Mouse (Mus musculus): ENCODE data around the gene Sipa1l3. TPM values are rescaled to one million over a fixed set of nuclear protein-coding genes. Genes with fewer than 3 reads are reported as not detected.

The Sipa1l3 gene
- polyA plus RNA-seq, 1 experiment, result 19.0 TPM

- TF ChIP-seq MAX (IDR thresholded peaks at IDR 0.05; ENCODE audit: low read depth), result no peak
- no peak for TF ChIP-seq TCF12 (IDR thresholded peaks at IDR 0.05; ENCODE audit: insufficient read depth, poor library complexity, severe bottlenecking)
- TF ChIP-seq POLR2A (IDR thresholded peaks at IDR 0.05; ENCODE audit: insufficient read length, low read depth), result no peak
- no peak for TF ChIP-seq SRF (IDR thresholded peaks at IDR 0.05; ENCODE audit: control insufficient read depth, insufficient read length, low read depth)
- TF ChIP-seq MYOG (IDR thresholded peaks at IDR 0.05; ENCODE audit: control insufficient read depth in 1 of 3, insufficient read depth in 1 of 3, insufficient read length in 2 of 3, low read depth in 2 of 3), result no peak
- no peak for TF ChIP-seq REST (IDR thresholded peaks at IDR 0.05; ENCODE audit: insufficient read depth, insufficient read length)
- no peak for TF ChIP-seq MYOD1 (IDR thresholded peaks at IDR 0.05; ENCODE audit: control insufficient read depth in 1 of 3, insufficient read length in 2 of 3, low read depth in 2 of 3)
- no peak for TF ChIP-seq USF1 (IDR thresholded peaks at IDR 0.05; ENCODE audit: low read depth)
- Histone ChIP-seq H3ac (ENCODE audit: control insufficient read depth, insufficient read length) (no peak overlapping the region), H3K27me3 (ENCODE audit: control insufficient read depth, insufficient read depth, insufficient read length) (no peaks in the 10 kb centered on the region), H3K36me3 (ENCODE audit: control insufficient read depth, insufficient read depth) (no peaks in the 10 kb centered on the region), H3K4me2 (ENCODE audit: low read depth) (no peak overlapping the region), H3K79me2 (ENCODE audit: control insufficient read depth, insufficient read depth) (peaks cover 56% of the 10 kb centered on the region), H3K4me3 (no peak overlapping the region)
These were observed 59.3 kb downstream of the Sipa1l3 start for GRCm38 (mm10) chr7:29458889-29459740.

- Histone ChIP-seq H3K27me3 (ENCODE audit: control insufficient read depth, insufficient read depth, insufficient read length) (no peaks in the 10 kb centered on the region), H3K79me2 (ENCODE audit: control insufficient read depth, insufficient read depth) (peaks cover 46% of the 10 kb centered on the region), H3K36me3 (ENCODE audit: control insufficient read depth, insufficient read depth) (no peaks in the 10 kb centered on the region), H3K4me3 (no peak overlapping the region), H3K4me2 (ENCODE audit: low read depth) (peak overlapping the region; percentile 60), H3ac (ENCODE audit: control insufficient read depth, insufficient read length) (no peak overlapping the region)
- no peak for TF ChIP-seq E2F4 (IDR thresholded peaks at IDR 0.05; ENCODE audit: insufficient read depth)
- TF ChIP-seq POLR2A (IDR thresholded peaks at IDR 0.05; ENCODE audit: insufficient read length, low read depth), result no peak
- peak; percentile 92 for TF ChIP-seq USF1 (IDR thresholded peaks at IDR 0.05; ENCODE audit: low read depth)
- peak in 2 of 3 experiments; percentile 55 to 81 for TF ChIP-seq MYOG (IDR thresholded peaks at IDR 0.05; ENCODE audit: control insufficient read depth in 1 of 3, insufficient read depth in 1 of 3, insufficient read length in 2 of 3, low read depth in 2 of 3)
- no peak for TF ChIP-seq REST (IDR thresholded peaks at IDR 0.05; ENCODE audit: insufficient read depth, insufficient read length)
- TF ChIP-seq TCF3 (IDR thresholded peaks at IDR 0.05; ENCODE audit: insufficient read length, low read depth), result no peak
- TF ChIP-seq MYOD1 (IDR thresholded peaks at IDR 0.05; ENCODE audit: control insufficient read depth in 1 of 3, insufficient read length in 2 of 3, low read depth in 2 of 3), result peak in 2 of 3 experiments; percentile 64 to 66
- TF ChIP-seq POLR2AphosphoS2 (IDR thresholded peaks at IDR 0.05; ENCODE audit: insufficient read length, low read depth), result no peak
- no peak for TF ChIP-seq MAX (IDR thresholded peaks at IDR 0.05; ENCODE audit: low read depth)
- peak; percentile 53 for TF ChIP-seq TCF12 (IDR thresholded peaks at IDR 0.05; ENCODE audit: insufficient read depth, poor library complexity, severe bottlenecking)
- peak; percentile 66; the same call in 1 of the 2 replicates for TF ChIP-seq CEBPB (IDR thresholded peaks at IDR 0.05; ENCODE audit: insufficient read depth, poor library complexity, severe bottlenecking)
These were observed 60.7 kb downstream of the Sipa1l3 start for GRCm38 (mm10) chr7:29457772-29458171.

GRCm38 (mm10) chr7:29456716-29457115, 61.7 kb downstream of the Sipa1l3 start:
- Histone ChIP-seq H3K4me2 (ENCODE audit: low read depth) (no peak overlapping the region), H3K4me3 (no peak overlapping the region), H3ac (ENCODE audit: control insufficient read depth, insufficient read length) (no peak overlapping the region), H3K36me3 (ENCODE audit: control insufficient read depth, insufficient read depth) (no peaks in the 10 kb centered on the region), H3K79me2 (ENCODE audit: control insufficient read depth, insufficient read depth) (peaks cover 42% of the 10 kb centered on the region), H3K27me3 (ENCODE audit: control insufficient read depth, insufficient read depth, insufficient read length) (no peaks in the 10 kb centered on the region)
- TF ChIP-seq MYOG (IDR thresholded peaks at IDR 0.05; ENCODE audit: control insufficient read depth in 1 of 3, insufficient read depth in 1 of 3, insufficient read length in 2 of 3, low read depth in 2 of 3) (peak in 1 of 3 experiments; percentile 10), E2F4 (IDR thresholded peaks at IDR 0.05; ENCODE audit: insufficient read depth) (no peak)

GRCm38 (mm10) chr7:29455591-29455990, 62.9 kb downstream of the Sipa1l3 start:
- no peak overlapping the region for H3K4me2 ChIP-seq (ENCODE audit: low read depth)
- no peaks in the 10 kb centered on the region for H3K36me3 ChIP-seq (ENCODE audit: control insufficient read depth, insufficient read depth)
- no peak overlapping the region for H3K4me3 ChIP-seq
- H3K79me2 ChIP-seq (ENCODE audit: control insufficient read depth, insufficient read depth), result peaks cover 33% of the 10 kb centered on the region
- no peak for TF ChIP-seq E2F4 (IDR thresholded peaks at IDR 0.05; ENCODE audit: insufficient read depth)
- H3ac ChIP-seq (ENCODE audit: control insufficient read depth, insufficient read length), result no peak overlapping the region
- no peaks in the 10 kb centered on the region for H3K27me3 ChIP-seq (ENCODE audit: control insufficient read depth, insufficient read depth, insufficient read length)

- Histone ChIP-seq H3K36me3 (ENCODE audit: control insufficient read depth, insufficient read depth) (no peaks in the 10 kb centered on the region), H3K4me2 (ENCODE audit: low read depth) (no peak overlapping the region), H3K4me3 (no peak overlapping the region), H3K27me3 (ENCODE audit: control insufficient read depth, insufficient read depth, insufficient read length) (no peaks in the 10 kb centered on the region), H3K79me2 (ENCODE audit: control insufficient read depth, insufficient read depth) (peaks cover 27% of the 10 kb centered on the region), H3ac (ENCODE audit: control insufficient read depth, insufficient read length) (no peak overlapping the region)
- no peak for TF ChIP-seq USF1 (IDR thresholded peaks at IDR 0.05; ENCODE audit: low read depth)
- TF ChIP-seq POLR2A (IDR thresholded peaks at IDR 0.05; ENCODE audit: insufficient read length, low read depth), result no peak
- TF ChIP-seq E2F4 (IDR thresholded peaks at IDR 0.05; ENCODE audit: insufficient read depth), result no peak
- no peak for TF ChIP-seq POLR2AphosphoS2 (IDR thresholded peaks at IDR 0.05; ENCODE audit: insufficient read length, low read depth)
- no peak for TF ChIP-seq MYOG (IDR thresholded peaks at IDR 0.05; ENCODE audit: control insufficient read depth in 1 of 3, insufficient read depth in 1 of 3, insufficient read length in 2 of 3, low read depth in 2 of 3)
- no peak for TF ChIP-seq MAX (IDR thresholded peaks at IDR 0.05; ENCODE audit: low read depth)
- no peak for TF ChIP-seq MYOD1 (IDR thresholded peaks at IDR 0.05; ENCODE audit: control insufficient read depth in 1 of 3, insufficient read length in 2 of 3, low read depth in 2 of 3)
- no peak for TF ChIP-seq TCF12 (IDR thresholded peaks at IDR 0.05; ENCODE audit: insufficient read depth, poor library complexity, severe bottlenecking)
- TF ChIP-seq REST (IDR thresholded peaks at IDR 0.05; ENCODE audit: insufficient read depth, insufficient read length), result no peak
- TF ChIP-seq SRF (IDR thresholded peaks at IDR 0.05; ENCODE audit: control insufficient read depth, insufficient read length, low read depth), result no peak
- TF ChIP-seq CEBPB (IDR thresholded peaks at IDR 0.05; ENCODE audit: insufficient read depth, poor library complexity, severe bottlenecking), result no peak
- no peak for TF ChIP-seq TCF3 (IDR thresholded peaks at IDR 0.05; ENCODE audit: insufficient read length, low read depth)
These were observed 63.5 kb downstream of the Sipa1l3 start for GRCm38 (mm10) chr7:29454965-29455364.
